In genomic region chr7:48788851-48789572, GRCm38 (mm10) we compare ENCODE assay signal across 8 mouse cellular contexts. TPM values are rescaled to one million over a fixed set of nuclear protein-coding genes. Genes with fewer than 3 reads are reported as not detected.
DNase-seq lines count a peak whose midpoint lies in the region; ATAC-seq lines count a peak whose summit lies in the region.

Gene Zdhhc13 (plus strand): TSS chr7:48789003.

- 0% methylated on average over 55 of the region's 57 CpGs for WGBS in hindbrain, embryonic 16.5 days
- under 1% methylated on average over 50 of the region's 57 CpGs for WGBS in macrophage (ENCODE audit: missing documents)

- peak within 1 kb of the TSS; percentile 85 for H3K4me2 ChIP-seq in hindbrain, embryonic 16.5 days (ENCODE audit: low read length)

- peak within 1 kb of the TSS; percentile 90 for H3K27ac ChIP-seq in hindbrain, embryonic 16.5 days (ENCODE audit: low read depth, low read length)
- H3K27ac ChIP-seq in macrophage = peak within 1 kb of the TSS; percentile 75

- H3K4me1 ChIP-seq in hindbrain, embryonic 16.5 days (ENCODE audit: control insufficient read depth, insufficient read depth, low read depth, low read length) = peaks cover 11% of the 10 kb centered on the region

- DNase-seq in WW6 (ENCODE audit: low read depth, low spot score) = peak; percentile 83
- DNase-seq in cerebellum, postnatal 4 days (ENCODE audit: low spot score in 2 of 2) = peak; percentile 83 to 90
- DNase-seq in gastrocnemius, adult 18-20 months (ENCODE audit: low spot score) = peak; percentile 91
- peak; percentile 94 to 95 for DNase-seq in left cerebral cortex, adult 18-20 months (ENCODE audit: low spot score in 2 of 2)
- peak; percentile 97 for DNase-seq in right cerebral cortex, adult 18-20 months
- DNase-seq in urinary bladder, postnatal 10 days (ENCODE audit: low spot score) = peak; percentile 66

- H3K9ac ChIP-seq in hindbrain, embryonic 16.5 days (ENCODE audit: low read depth, low read length) = peak within 1 kb of the TSS; percentile 91

- peak within 1 kb of the TSS; percentile 91 for H3K4me3 ChIP-seq in hindbrain, embryonic 16.5 days (ENCODE audit: low read length)
- H3K4me3 ChIP-seq in macrophage (ENCODE audit: inconsistent target) = peak within 1 kb of the TSS; percentile 62

- peak; percentile 99 for ATAC-seq in hindbrain, embryonic 16.5 days

- H3K9me3 ChIP-seq in hindbrain, embryonic 16.5 days (ENCODE audit: control insufficient read depth, low read length) = no peaks in the 10 kb centered on the region

- no peaks in the 10 kb centered on the region for H3K27me3 ChIP-seq in hindbrain, embryonic 16.5 days (replicated peaks; ENCODE audit: control insufficient read depth, insufficient read depth, low read length)

- no peaks in the 10 kb centered on the region for H3K36me3 ChIP-seq in hindbrain, embryonic 16.5 days (ENCODE audit: control insufficient read depth, insufficient read depth, low read length)
- H3K36me3 ChIP-seq in macrophage (ENCODE audit: inconsistent target) = no peaks in the 10 kb centered on the region

- H3K79me2 ChIP-seq in macrophage (ENCODE audit: inconsistent target) = peaks cover 50% of the 10 kb centered on the region

RNA-seq across cellular contexts. Expression of gene Zdhhc13, which starts in this region (rescaled TPM):
- 1 to 10 TPM; 4.0 to 4.5 TPM for total RNA-seq in gastrocnemius, adult 18-20 months (2021)
- 36.3 and 37.0 TPM in 2 replicates for polyA plus RNA-seq in hindbrain, embryonic 16.5 days (2015; fragmentation: Nextera tagmentation; extraction: Ambion mirVana)
- 10 to 100 TPM; 22.1 TPM for total RNA-seq in left cerebral cortex, adult 18-20 months (2021)
- 10 to 100 TPM; 15.7 to 40.8 (median 29.9) TPM for total RNA-seq in macrophage (2018; cell fraction: chromatin; rRNA removed)
- 10 to 100 TPM in 25 of 26 experiments, 1 to 10 TPM in 1; 9.6 to 20.9 (median 15.5) TPM for total RNA-seq in macrophage (2018; cell fraction: cytosol; rRNA removed)
- total RNA-seq in macrophage (2018; cell fraction: nucleus; rRNA removed) = 10 to 100 TPM; 13.5 to 31.8 (median 20.9) TPM
- polyA plus RNA-seq in macrophage (2018) = 14.7 to 19.5 TPM (median 14.9 TPM) in 3 replicates

Comparison
In these comparisons a context has a peak if more than half of its experiments do, and no peak if none do; other contexts are left out.
1. Peak in every context shown above with its lines: DNase-seq, ATAC-seq, H3K4me3 ChIP-seq and H3K27ac ChIP-seq.
2. RNA of gene Zdhhc13 (total RNA-seq): 22.1 TPM in left cerebral cortex, adult 18-20 months; 4.0 to 4.5 TPM in gastrocnemius, adult 18-20 months; every median in the first group is over 4 times any median in the second.